Mouse (Mus musculus) ES-Bruce4 (cell line): ENCODE results near the gene Synrg. TPM values are rescaled to one million over a fixed set of nuclear protein-coding genes. Genes with fewer than 3 reads are reported as not detected.

ENCODE experiments used
- H3K27ac ChIP-seq: 2 replicates; pipeline ENCODE4 v1.5.1; 2012; ENCODE audit warnings: low read length, inconsistent platforms; ENCODE audit not compliant: insufficient read depth
- H3K27me3 ChIP-seq: 2 replicates; pipeline ENCODE4 v1.6.1; 2012; ENCODE audit warnings: mild to moderate bottlenecking, low read length, inconsistent platforms; ENCODE audit not compliant: control insufficient read depth, poor library complexity, insufficient read depth, severe bottlenecking
- H3K36me3 ChIP-seq: 2 replicates; pipeline ENCODE4 v1.6.1; 2012; ENCODE audit warnings: inconsistent platforms, mild to moderate bottlenecking, low read length, moderate library complexity; ENCODE audit not compliant: control insufficient read depth, poor library complexity, insufficient read depth, severe bottlenecking
- H3K4me1 ChIP-seq: one replicate; pipeline ENCODE4 v1.8.1; 2011; ENCODE audit warnings: low read length; ENCODE audit not compliant: control insufficient read depth, insufficient read depth
- H3K4me3 ChIP-seq: 2 replicates; pipeline ENCODE4 v1.5.1; 2011; ENCODE audit warnings: low read depth, mild to moderate bottlenecking, low read length
- H3K9ac ChIP-seq: 2 replicates; pipeline ENCODE4 v1.6.1; 2012; ENCODE audit warnings: low read depth, mild to moderate bottlenecking, inconsistent platforms; ENCODE audit not compliant: poor library complexity, severe bottlenecking
- H3K9me3 ChIP-seq: replicated peaks from 2 replicates; pipeline ENCODE4 v1.6.1; 2012; ENCODE audit warnings: mild to moderate bottlenecking, low read length, inconsistent platforms; ENCODE audit not compliant: control insufficient read depth, poor library complexity, insufficient read depth, severe bottlenecking
- CTCF ChIP-seq: IDR thresholded peaks from one replicate; pipeline ENCODE4 v1.8.1; 2011; ENCODE audit warnings: low read depth, low read length
- EP300 ChIP-seq: IDR thresholded peaks from 2 replicates; pipeline ENCODE4 v1.6.1; 2011; ENCODE audit warnings: low read depth, low read length; ENCODE audit not compliant: insufficient read depth
- POLR2A ChIP-seq: IDR thresholded peaks from one replicate; pipeline ENCODE4 v1.8.1; 2011; ENCODE audit warnings: low read length; ENCODE audit not compliant: insufficient read depth
- polyA plus RNA-seq: library from polyadenylated mRNA; stranded (reverse); fragments of >200 nt; gene quantifications from 2 replicates; pipeline ENCODE4 v1.2.4, GENCODE M21; 2011; ENCODE audit warnings: low read depth; ENCODE audit not compliant: missing spikeins, insufficient read depth, insufficient read length

The Synrg gene
- polyA plus RNA-seq, result 16.0 and 16.4 TPM in 2 replicates

- peak within 1 kb of the TSS; percentile 91 for H3K9ac ChIP-seq
- H3K27me3 ChIP-seq, result no peaks in the 10 kb centered on the region
- H3K27ac ChIP-seq, result no peak within 1 kb of the TSS
- peaks cover 31% of the 10 kb centered on the region for H3K36me3 ChIP-seq
- H3K4me1 ChIP-seq, result peaks cover 2% of the 10 kb centered on the region
- no peak for TF ChIP-seq POLR2A
- TF ChIP-seq EP300, result 0 out of 2 replicates have a peak, but pooled peaks have one; percentile 11
- H3K4me3 ChIP-seq, result peak within 1 kb of the TSS; percentile 81
- H3K9me3 ChIP-seq, result no peaks in the 10 kb centered on the region
Measured at GRCm38 (mm10) chr11:83963991-83964921, at the start of gene Synrg. Synrg (plus strand) TSS chr11:83964428.

DNA sequence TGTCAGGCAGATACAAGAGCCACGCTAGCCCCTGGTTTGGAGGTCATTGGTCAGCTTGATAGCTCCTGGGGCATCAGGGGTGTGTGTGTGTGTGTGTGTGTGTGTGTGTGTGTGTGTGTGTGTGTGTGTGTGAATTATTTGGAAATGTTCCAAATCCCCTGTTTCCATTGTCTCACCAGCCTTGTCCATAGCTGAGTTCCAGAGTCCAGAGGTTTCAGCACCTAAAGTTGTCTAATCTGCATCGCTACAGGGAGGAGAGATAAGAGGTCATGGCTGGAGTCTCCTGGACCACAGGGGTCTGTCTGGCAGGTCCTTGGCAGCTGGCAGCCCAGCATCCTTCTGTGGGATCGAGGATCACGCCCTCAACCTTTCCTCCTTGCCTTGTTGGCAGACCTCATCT lies 49.7 kb upstream of the Synrg start:
- Histone ChIP-seq H3K27ac (no peak overlapping the region), H3K9ac (no peak overlapping the region), H3K4me3 (no peak overlapping the region), H3K9me3 (no peaks in the 10 kb centered on the region), H3K27me3 (no peaks in the 10 kb centered on the region), H3K36me3 (no peaks in the 10 kb centered on the region), H3K4me1 (no peaks in the 10 kb centered on the region)
- TF ChIP-seq CTCF, result no peak
- TF ChIP-seq EP300, result no peak
- TF ChIP-seq POLR2A, result no peak

GRCm38 (mm10) chr11:83922600-83922999 lies 41.6 kb upstream of the Synrg start:
- TF ChIP-seq POLR2A (no peak), CTCF (no peak), EP300 (no peak)
- H3K27ac ChIP-seq, result no peak overlapping the region
- H3K27me3 ChIP-seq, result no peaks in the 10 kb centered on the region
- no peaks in the 10 kb centered on the region for H3K9me3 ChIP-seq
- H3K9ac ChIP-seq, result no peak overlapping the region
- no peak overlapping the region for H3K4me3 ChIP-seq
- no peaks in the 10 kb centered on the region for H3K4me1 ChIP-seq
- H3K36me3 ChIP-seq, result no peaks in the 10 kb centered on the region

DNA sequence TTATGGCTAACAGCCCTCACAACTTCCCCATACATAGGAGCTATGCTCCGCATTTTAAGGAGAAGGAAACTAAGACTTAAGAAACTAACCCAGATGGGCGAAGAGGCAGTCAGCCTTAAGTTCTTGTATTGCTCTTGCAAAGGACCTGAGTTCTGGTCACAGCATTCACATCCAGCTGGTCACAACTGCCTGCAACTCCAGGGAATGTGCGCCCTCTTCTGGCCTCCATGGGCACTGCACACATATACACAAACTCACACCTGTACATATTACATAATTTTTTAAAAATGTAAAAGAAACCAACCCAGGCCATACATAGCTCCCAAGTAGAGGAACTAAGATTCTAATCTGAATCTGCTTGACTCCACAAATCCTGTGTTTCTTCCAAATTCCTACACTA lies 37.1 kb upstream of the Synrg start:
- H3K4me1 ChIP-seq, result no peaks in the 10 kb centered on the region
- H3K9me3 ChIP-seq, result no peaks in the 10 kb centered on the region

GRCm38 (mm10) chr11:83932506-83933106 lies 31.6 kb upstream of the Synrg start:
- H3K4me3 ChIP-seq, result no peak overlapping the region
- no peaks in the 10 kb centered on the region for H3K4me1 ChIP-seq
- H3K27ac ChIP-seq, result no peak overlapping the region
- no peak for TF ChIP-seq EP300
- TF ChIP-seq CTCF, result no peak
- TF ChIP-seq POLR2A, result no peak
- H3K9me3 ChIP-seq, result no peaks in the 10 kb centered on the region
- H3K36me3 ChIP-seq, result no peaks in the 10 kb centered on the region
- H3K9ac ChIP-seq, result no peak overlapping the region
- no peaks in the 10 kb centered on the region for H3K27me3 ChIP-seq

More for the DNA sequence above, 37.1 kb upstream of the Synrg start:
- no peak for TF ChIP-seq POLR2A
- peak; percentile 96 for TF ChIP-seq CTCF
- Histone ChIP-seq H3K9ac (no peak overlapping the region), H3K36me3 (no peaks in the 10 kb centered on the region), H3K27me3 (no peaks in the 10 kb centered on the region), H3K4me3 (no peak overlapping the region), H3K27ac (no peak overlapping the region)

GRCm38 (mm10) chr11:83933376-83933775 lies 30.9 kb upstream of the Synrg start:
- H3K27me3 ChIP-seq, result no peaks in the 10 kb centered on the region

More at GRCm38 (mm10) chr11:83933376-83933775, 30.9 kb upstream of the Synrg start:
- no peak overlapping the region for H3K9ac ChIP-seq
- H3K27ac ChIP-seq, result no peak overlapping the region
- H3K4me3 ChIP-seq, result no peak overlapping the region
- H3K36me3 ChIP-seq, result no peaks in the 10 kb centered on the region
- TF ChIP-seq CTCF (no peak), EP300 (no peak), POLR2A (no peak)
- no peaks in the 10 kb centered on the region for H3K9me3 ChIP-seq
- no peaks in the 10 kb centered on the region for H3K4me1 ChIP-seq
